8 mouse cellular contexts compared by ENCODE assay signal in genomic region chr5:137630602-137631001, GRCm38 (mm10). TPM values are rescaled to one million over a fixed set of nuclear protein-coding genes. Genes with fewer than 3 reads are reported as not detected.
DNase-seq lines count a peak whose midpoint lies in the region; ATAC-seq and TF ChIP-seq lines count a peak whose summit lies in the region.

No protein-coding gene starts in this region.

- H3K4me2 ChIP-seq in forebrain, postnatal 0 days (ENCODE audit: low read depth), result peak overlapping the region; percentile 90
- peak overlapping the region; percentile 72 for H3K4me2 ChIP-seq in intestine, postnatal 0 days (replicated peaks; ENCODE audit: low read depth)
- H3K4me2 ChIP-seq in lung, embryonic 14.5 days, result peak overlapping the region; percentile 90
- H3K4me2 ChIP-seq in stomach, postnatal 0 days (replicated peaks; ENCODE audit: low read depth), result peak overlapping the region; percentile 75

- H3K27me3 ChIP-seq in forebrain, postnatal 0 days (ENCODE audit: insufficient read depth, low read length), result no peaks in the 10 kb centered on the region
- no peaks in the 10 kb centered on the region for H3K27me3 ChIP-seq in intestine, postnatal 0 days (replicated peaks; ENCODE audit: control insufficient read depth, insufficient read depth, low read length)
- H3K27me3 ChIP-seq in lung, embryonic 14.5 days (ENCODE audit: insufficient read depth, low read length), result no peaks in the 10 kb centered on the region
- no peaks in the 10 kb centered on the region for H3K27me3 ChIP-seq in stomach, postnatal 0 days (ENCODE audit: control insufficient read depth, insufficient read depth, low read length)

- no peak overlapping the region for H3K4me3 ChIP-seq in forebrain, postnatal 0 days (ENCODE audit: low read depth, low read length)
- H3K4me3 ChIP-seq in intestine, postnatal 0 days (ENCODE audit: low read depth, low read length), result peak overlapping the region; percentile 73
- H3K4me3 ChIP-seq in lung, embryonic 14.5 days (ENCODE audit: low read depth, low read length), result peak overlapping the region; percentile 94
- peak overlapping the region; percentile 91 for H3K4me3 ChIP-seq in stomach, postnatal 0 days (ENCODE audit: low read depth, low read length)

- DNase-seq in urinary bladder, postnatal 14 days (ENCODE audit: low spot score), result peak; percentile 60
- no peak for DNase-seq in urinary bladder, postnatal 4 days (ENCODE audit: low spot score in 2 of 2)
- DNase-seq in forebrain, postnatal 0 days, result no peak
- peak; percentile 51 for DNase-seq in lung, embryonic 14.5 days
- DNase-seq in stomach, postnatal 0 days (ENCODE audit: low spot score), result peak; percentile 78
- DNase-seq in layer of hippocampus, postnatal 25 days (ENCODE audit: extremely low spot score in 1 of 2, low spot score in 1 of 2), result no peak
- no peak for DNase-seq in frontal cortex, postnatal 10 days (ENCODE audit: low spot score in 2 of 2)

- WGBS in forebrain, postnatal 0 days, result 52% methylated on average over 3 of the region's 3 CpGs
- WGBS in intestine, postnatal 0 days, result 12% methylated on average over 3 of the region's 3 CpGs
- 17% methylated on average over 3 of the region's 3 CpGs for WGBS in lung, embryonic 14.5 days
- WGBS in stomach, postnatal 0 days, result 12% methylated on average over 3 of the region's 3 CpGs

- no peak overlapping the region for H3K9ac ChIP-seq in forebrain, postnatal 0 days
- H3K9ac ChIP-seq in intestine, postnatal 0 days (ENCODE audit: low read depth, low read length), result peak overlapping the region; percentile 65; the same call in 1 of the 2 replicates
- H3K9ac ChIP-seq in lung, embryonic 14.5 days, result peak overlapping the region; percentile 75
- peak overlapping the region; percentile 87 for H3K9ac ChIP-seq in stomach, postnatal 0 days (ENCODE audit: low read length)

- H3K27ac ChIP-seq in forebrain, postnatal 0 days (ENCODE audit: low read depth, low read length), result 0 out of 2 replicates have a peak overlapping the region, but pooled peaks have one; percentile 21
- H3K27ac ChIP-seq in intestine, postnatal 0 days (ENCODE audit: low read depth, low read length), result peak overlapping the region; percentile 93
- H3K27ac ChIP-seq in lung, embryonic 14.5 days (ENCODE audit: low read depth), result peak overlapping the region; percentile 68
- peak overlapping the region; percentile 97 for H3K27ac ChIP-seq in stomach, postnatal 0 days (replicated peaks)

- H3K36me3 ChIP-seq in forebrain, postnatal 0 days (ENCODE audit: insufficient read depth), result peaks cover 13% of the 10 kb centered on the region
- H3K36me3 ChIP-seq in intestine, postnatal 0 days (ENCODE audit: control insufficient read depth, insufficient read depth), result peaks cover 14% of the 10 kb centered on the region
- H3K36me3 ChIP-seq in lung, embryonic 14.5 days (ENCODE audit: insufficient read depth), result peaks cover 26% of the 10 kb centered on the region
- H3K36me3 ChIP-seq in stomach, postnatal 0 days (ENCODE audit: control insufficient read depth, insufficient read depth, low read length), result peaks cover 14% of the 10 kb centered on the region

- no peaks in the 10 kb centered on the region for H3K9me3 ChIP-seq in forebrain, postnatal 0 days (ENCODE audit: low read length)
- H3K9me3 ChIP-seq in intestine, postnatal 0 days (ENCODE audit: control insufficient read depth), result no peaks in the 10 kb centered on the region
- H3K9me3 ChIP-seq in lung, embryonic 14.5 days (ENCODE audit: low read depth, low read length), result no peaks in the 10 kb centered on the region
- H3K9me3 ChIP-seq in stomach, postnatal 0 days (ENCODE audit: control insufficient read depth, low read length), result no peaks in the 10 kb centered on the region

- TF ChIP-seq CTCF in forebrain, postnatal 0 days (IDR thresholded peaks at IDR 0.05; ENCODE audit: low read depth), result no peak
- no peak for TF ChIP-seq CTCF in intestine, postnatal 0 days (IDR thresholded peaks at IDR 0.05; ENCODE audit: low read depth)
- TF ChIP-seq CTCF in lung, embryonic 14.5 days (IDR thresholded peaks at IDR 0.05; ENCODE audit: low read depth), result no peak
- no peak for TF ChIP-seq CTCF in stomach, postnatal 0 days (IDR thresholded peaks at IDR 0.05; ENCODE audit: low read depth)

- no peak for TF ChIP-seq EP300 in stomach, postnatal 0 days (optimal IDR thresholded peaks at IDR 0.05)

- H3K4me1 ChIP-seq in forebrain, postnatal 0 days (ENCODE audit: insufficient read depth), result peaks cover 14% of the 10 kb centered on the region
- H3K4me1 ChIP-seq in intestine, postnatal 0 days (replicated peaks; ENCODE audit: control insufficient read depth, insufficient read depth, low read length), result peaks cover 15% of the 10 kb centered on the region
- H3K4me1 ChIP-seq in lung, embryonic 14.5 days (ENCODE audit: insufficient read depth), result peaks cover 20% of the 10 kb centered on the region
- H3K4me1 ChIP-seq in stomach, postnatal 0 days (replicated peaks; ENCODE audit: control insufficient read depth, insufficient read depth), result peaks cover 8% of the 10 kb centered on the region

- ATAC-seq in forebrain, postnatal 0 days, result no peak
- ATAC-seq in intestine, postnatal 0 days, result no peak
- ATAC-seq in lung, embryonic 14.5 days (ENCODE audit: insufficient read depth), result no peak
- ATAC-seq in stomach, postnatal 0 days (ENCODE audit: low FRiP score, low TSS enrichment), result peak; percentile 13; the same call in 1 of the 2 replicates

RNA-seq across cellular contexts. Expression of gene Gm20605, which starts 1.6 kb away (rescaled TPM):
- 3.6 and 6.1 TPM in 2 replicates for total RNA-seq in forebrain, postnatal 0 days (2014; rRNA removed)
- polyA plus RNA-seq in forebrain, postnatal 0 days (2015; fragmentation: Nextera tagmentation; extraction: Ambion mirVana), result 1.9 and 2.4 TPM in 2 replicates
- polyA plus RNA-seq in intestine, postnatal 0 days (2015; fragmentation: Nextera tagmentation; extraction: Ambion mirVana), result 1.3 and 1.8 TPM in 2 replicates
- polyA plus RNA-seq in lung, embryonic 14.5 days (2014; fragmentation: Nextera tagmentation; extraction: Ambion mirVana), result 9.2 and 11.7 TPM in 2 replicates
- 2.4 and 3.4 TPM in 2 replicates for polyA plus RNA-seq in stomach, postnatal 0 days (2015; fragmentation: Nextera tagmentation; extraction: Ambion mirVana)
- total RNA-seq in layer of hippocampus, postnatal 25 days (2021), result 10 to 100 TPM; 12.7 to 15.8 TPM

RNA-seq across cellular contexts. Expression of gene Lrch4, which starts 1.7 kb away (rescaled TPM):
- 3.3 and 5.6 TPM in 2 replicates for total RNA-seq in forebrain, postnatal 0 days (2014; rRNA removed)
- 11.3 and 12.8 TPM in 2 replicates for polyA plus RNA-seq in forebrain, postnatal 0 days (2015; fragmentation: Nextera tagmentation; extraction: Ambion mirVana)
- polyA plus RNA-seq in intestine, postnatal 0 days (2015; fragmentation: Nextera tagmentation; extraction: Ambion mirVana), result 31.5 and 31.6 TPM in 2 replicates
- polyA plus RNA-seq in lung, embryonic 14.5 days (2014; fragmentation: Nextera tagmentation; extraction: Ambion mirVana), result 32.1 and 40.5 TPM in 2 replicates
- 22.5 and 27.0 TPM in 2 replicates for polyA plus RNA-seq in stomach, postnatal 0 days (2015; fragmentation: Nextera tagmentation; extraction: Ambion mirVana)
- total RNA-seq in layer of hippocampus, postnatal 25 days (2021), result 10 to 100 TPM; 19.3 to 23.5 TPM

RNA-seq across cellular contexts. Expression of gene Fbxo24, which starts 1.8 kb away (rescaled TPM):
- 0.23 and 0.24 TPM in 2 replicates for total RNA-seq in forebrain, postnatal 0 days (2014; rRNA removed)
- 0.09 and 0.10 TPM in 2 replicates for polyA plus RNA-seq in forebrain, postnatal 0 days (2015; fragmentation: Nextera tagmentation; extraction: Ambion mirVana)
- 0.16 and 0.25 TPM in 2 replicates for polyA plus RNA-seq in intestine, postnatal 0 days (2015; fragmentation: Nextera tagmentation; extraction: Ambion mirVana)
- polyA plus RNA-seq in lung, embryonic 14.5 days (2014; fragmentation: Nextera tagmentation; extraction: Ambion mirVana), result 0.19 TPM in 1 of 2 replicates, not detected in the other
- 0.11 and 0.16 TPM in 2 replicates for polyA plus RNA-seq in stomach, postnatal 0 days (2015; fragmentation: Nextera tagmentation; extraction: Ambion mirVana)
- total RNA-seq in layer of hippocampus, postnatal 25 days (2021), result under 1 TPM; 0.27 to 0.31 TPM

RNA-seq across cellular contexts. Expression of gene Sap25, which starts 10.5 kb away (rescaled TPM):
- 4.4 and 4.6 TPM in 2 replicates for total RNA-seq in forebrain, postnatal 0 days (2014; rRNA removed)
- 1.8 TPM in 2 replicates for polyA plus RNA-seq in forebrain, postnatal 0 days (2015; fragmentation: Nextera tagmentation; extraction: Ambion mirVana)
- 2.3 and 4.8 TPM in 2 replicates for polyA plus RNA-seq in intestine, postnatal 0 days (2015; fragmentation: Nextera tagmentation; extraction: Ambion mirVana)
- 6.4 and 8.1 TPM in 2 replicates for polyA plus RNA-seq in lung, embryonic 14.5 days (2014; fragmentation: Nextera tagmentation; extraction: Ambion mirVana)
- 3.7 and 4.1 TPM in 2 replicates for polyA plus RNA-seq in stomach, postnatal 0 days (2015; fragmentation: Nextera tagmentation; extraction: Ambion mirVana)
- 10 to 100 TPM in 1 of 2 experiments, 1 to 10 TPM in 1; 3.1 to 13.9 TPM for total RNA-seq in layer of hippocampus, postnatal 25 days (2021)

RNA-seq across cellular contexts. Expression of gene Irs3, which starts 14.9 kb away (rescaled TPM):
- total RNA-seq in forebrain, postnatal 0 days (2014; rRNA removed), result 0.31 and 0.76 TPM in 2 replicates
- polyA plus RNA-seq in forebrain, postnatal 0 days (2015; fragmentation: Nextera tagmentation; extraction: Ambion mirVana), result 0.08 and 0.29 TPM in 2 replicates
- 0.09 and 0.18 TPM in 2 replicates for polyA plus RNA-seq in intestine, postnatal 0 days (2015; fragmentation: Nextera tagmentation; extraction: Ambion mirVana)
- polyA plus RNA-seq in lung, embryonic 14.5 days (2014; fragmentation: Nextera tagmentation; extraction: Ambion mirVana), result 0.08 TPM in 1 of 2 replicates, not detected in the other
- polyA plus RNA-seq in stomach, postnatal 0 days (2015; fragmentation: Nextera tagmentation; extraction: Ambion mirVana), result 0.07 and 0.15 TPM in 2 replicates
- not detected for total RNA-seq in layer of hippocampus, postnatal 25 days (2021)

Comparison
In these comparisons a context has a peak if more than half of its experiments do, and no peak if none do; other contexts are left out.
1. DNase-seq: peak in urinary bladder, postnatal 14 days (single experiment), lung, embryonic 14.5 days (single experiment) and stomach, postnatal 0 days (single experiment); none in urinary bladder, postnatal 4 days (0 of 2), forebrain, postnatal 0 days (single experiment), layer of hippocampus, postnatal 25 days (0 of 2) and frontal cortex, postnatal 10 days (0 of 2).
2. H3K27ac ChIP-seq: peak in every context shown above with its lines; median percentile 97 in stomach, postnatal 0 days; 93 in intestine, postnatal 0 days; 68 in lung, embryonic 14.5 days; 21 in forebrain, postnatal 0 days.
3. Peak in every context shown above with its lines, with median percentiles within 50 percentile points of each other: H3K4me2 ChIP-seq.